Mouse (Mus musculus) c-Kit-positive CD71-negative TER-119-negative erythroid progenitor cells, embryonic 14.5 days (primary cell): Measurements from ENCODE around the gene Tsga10.
"Not testable (repeated sequence)": the region's sequence is repeated elsewhere in the genome, so short reads cannot be mapped to it uniquely, and the experiment has no call there.

ENCODE experiments used
- DNase-seq: peaks from one replicate; pipeline ENCODE4 v3.0.0-alpha.2; 2013; ENCODE audit warnings: low read depth

Gene Tsga10

DNA sequence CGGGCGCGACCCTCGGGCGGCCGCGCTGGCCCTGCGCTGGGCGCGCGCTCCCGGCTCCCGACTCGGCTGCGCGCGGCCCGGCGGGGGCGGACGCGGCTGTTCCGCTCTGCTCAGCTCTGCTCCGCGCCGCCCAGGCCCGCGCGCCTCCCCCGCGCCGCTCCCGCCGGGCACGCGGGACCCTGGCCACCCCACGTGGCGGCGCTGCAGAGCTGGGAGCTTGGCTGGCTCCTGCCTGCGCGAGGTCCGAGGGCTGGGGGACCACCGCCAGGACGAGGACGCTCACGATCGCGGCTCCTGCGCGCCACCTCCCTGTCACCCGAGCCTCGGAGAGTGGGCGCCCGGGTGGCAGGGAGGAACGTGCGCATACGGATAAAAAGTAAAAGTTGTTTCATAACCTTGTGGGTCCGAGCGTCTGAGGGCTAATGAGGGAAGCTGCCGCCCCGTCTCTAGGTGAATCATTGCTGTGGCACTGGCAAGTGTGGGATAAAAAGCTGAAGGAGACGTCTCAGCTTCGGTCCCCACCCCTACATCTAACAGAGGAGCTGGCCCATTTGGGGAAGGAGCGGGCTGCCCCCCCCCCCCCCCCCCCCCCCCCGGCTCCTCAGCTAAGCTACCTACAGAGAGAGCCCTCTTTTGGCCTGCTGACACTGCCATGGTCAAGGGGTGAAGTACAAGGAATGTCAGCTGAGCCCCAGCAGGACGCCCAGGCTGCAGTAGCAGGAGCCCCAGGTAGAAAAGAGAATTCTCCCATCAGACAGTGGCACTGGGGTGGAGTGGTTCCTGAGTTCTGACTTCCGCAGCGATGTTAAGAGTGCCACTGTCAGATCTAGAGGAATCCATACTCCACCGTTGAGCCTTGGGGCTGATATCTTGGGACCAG, 146.2 kb downstream of the Tsga10 start, which contains the start of gene 2010300C02Rik:
2010300C02Rik (minus strand) TSS at position 325 of the 880 bp plus-strand sequence.
- DNase-seq, result peak; percentile 17

DNA sequence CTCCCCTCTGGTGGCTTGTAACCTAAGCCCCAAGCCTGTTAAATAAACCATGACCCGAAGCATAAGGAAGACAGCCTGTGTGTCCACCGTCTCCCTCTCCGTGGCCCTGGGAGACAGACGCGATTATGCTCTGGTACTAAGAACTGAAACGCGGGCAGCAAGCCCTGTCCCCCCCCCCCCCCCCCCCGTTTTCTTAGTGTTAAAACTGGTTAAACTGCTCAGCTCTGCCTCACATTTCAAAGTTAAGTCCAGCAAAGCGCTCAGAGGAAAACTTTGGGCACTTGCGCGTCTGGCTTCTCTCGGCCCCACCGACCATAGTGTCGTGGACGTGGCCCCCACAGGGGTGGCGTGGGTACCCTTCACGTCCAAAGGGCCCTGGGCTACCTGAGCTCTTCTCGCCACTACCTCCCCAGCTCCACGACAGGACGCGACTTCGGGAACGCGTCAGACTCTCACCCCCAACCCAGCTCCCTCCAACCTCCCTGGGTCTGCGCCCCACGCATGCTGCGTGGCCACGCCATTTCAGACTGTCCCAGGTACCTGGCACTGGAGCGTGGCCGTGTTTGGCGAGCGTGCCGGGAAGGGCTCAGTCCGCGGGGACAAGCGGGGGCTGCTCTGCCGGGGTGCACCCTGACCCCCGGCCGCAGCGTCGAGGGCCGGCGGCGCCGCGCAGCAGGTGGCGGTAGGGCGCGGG, 147.1 kb downstream of the Tsga10 start:
- DNase-seq, result no peak

DNA sequence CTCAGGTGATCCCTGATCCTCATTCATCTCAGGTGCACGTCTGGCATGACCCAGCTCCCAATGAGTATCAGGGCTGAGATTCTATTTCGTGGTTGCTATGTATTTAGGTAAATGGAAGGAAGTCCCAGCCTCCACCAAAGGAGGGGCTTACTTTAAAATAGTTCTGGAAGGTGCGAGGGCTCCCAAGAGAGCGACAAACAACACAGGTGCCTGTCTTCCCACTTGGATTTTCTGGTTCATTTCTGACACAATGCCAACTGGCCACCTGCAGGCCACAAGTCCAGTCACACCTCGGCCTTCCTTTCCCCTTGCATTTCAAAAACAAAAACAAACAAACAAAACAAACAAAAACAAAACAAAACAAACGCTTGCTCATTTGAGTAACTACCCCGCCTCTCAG, 147.7 kb downstream of the Tsga10 start:
- no peak for DNase-seq

DNA sequence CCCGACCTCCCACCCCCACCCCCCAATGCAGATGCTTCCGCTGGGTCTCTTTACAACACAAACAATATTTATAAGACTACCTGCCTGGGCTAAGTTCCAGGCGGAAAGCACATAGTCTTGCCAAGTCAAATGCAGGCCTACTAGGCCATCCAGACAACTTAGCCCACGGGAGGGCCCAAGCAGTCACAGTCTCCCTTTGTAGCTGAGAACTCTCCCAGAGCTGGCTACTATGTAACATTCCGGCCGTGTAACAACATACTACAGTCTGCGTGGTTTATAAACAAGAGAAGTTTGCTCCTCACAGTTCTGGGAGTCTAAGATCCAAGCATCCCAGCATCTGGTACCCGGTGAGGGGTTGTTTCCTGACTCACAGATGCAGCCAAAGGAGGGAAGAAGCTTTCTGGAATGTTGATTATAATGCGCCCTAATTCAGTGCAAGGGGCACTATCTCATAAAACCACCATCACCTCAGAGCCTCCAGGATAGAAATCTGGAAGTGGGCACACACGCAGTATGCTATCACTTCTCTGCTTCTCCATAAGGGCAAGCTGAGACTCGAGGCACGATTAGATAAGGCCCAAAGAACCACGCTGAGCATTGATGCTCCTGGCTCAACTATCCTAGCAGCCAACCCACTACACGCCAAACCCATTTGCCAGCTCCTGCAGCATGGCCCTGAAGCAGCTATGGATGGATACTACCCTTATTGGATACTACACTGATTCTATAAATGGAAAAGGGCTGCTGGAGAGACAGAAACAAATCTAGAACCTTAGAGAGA, 148.6 kb downstream of the Tsga10 start:
- no peak for DNase-seq

DNA sequence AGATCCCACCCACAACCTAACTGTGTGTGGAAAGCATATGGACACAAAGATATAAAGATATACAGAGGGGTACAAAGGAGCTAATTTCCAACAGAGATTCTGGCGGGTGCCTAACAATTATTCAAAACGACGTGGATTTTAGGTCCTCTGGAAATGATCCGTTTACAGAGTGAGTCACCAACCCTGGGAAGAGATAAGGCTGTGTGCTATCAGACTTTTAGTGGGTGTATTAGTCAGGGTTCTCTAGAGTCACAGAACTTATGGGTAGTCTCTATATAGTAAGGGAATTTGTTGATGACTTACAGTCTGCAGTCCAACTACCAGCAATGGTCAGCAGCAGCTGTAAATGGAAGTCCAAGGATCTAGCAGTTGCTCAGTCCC, 153.9 kb downstream of the Tsga10 start:
- DNase-seq, result not testable (repeated sequence)

DNA sequence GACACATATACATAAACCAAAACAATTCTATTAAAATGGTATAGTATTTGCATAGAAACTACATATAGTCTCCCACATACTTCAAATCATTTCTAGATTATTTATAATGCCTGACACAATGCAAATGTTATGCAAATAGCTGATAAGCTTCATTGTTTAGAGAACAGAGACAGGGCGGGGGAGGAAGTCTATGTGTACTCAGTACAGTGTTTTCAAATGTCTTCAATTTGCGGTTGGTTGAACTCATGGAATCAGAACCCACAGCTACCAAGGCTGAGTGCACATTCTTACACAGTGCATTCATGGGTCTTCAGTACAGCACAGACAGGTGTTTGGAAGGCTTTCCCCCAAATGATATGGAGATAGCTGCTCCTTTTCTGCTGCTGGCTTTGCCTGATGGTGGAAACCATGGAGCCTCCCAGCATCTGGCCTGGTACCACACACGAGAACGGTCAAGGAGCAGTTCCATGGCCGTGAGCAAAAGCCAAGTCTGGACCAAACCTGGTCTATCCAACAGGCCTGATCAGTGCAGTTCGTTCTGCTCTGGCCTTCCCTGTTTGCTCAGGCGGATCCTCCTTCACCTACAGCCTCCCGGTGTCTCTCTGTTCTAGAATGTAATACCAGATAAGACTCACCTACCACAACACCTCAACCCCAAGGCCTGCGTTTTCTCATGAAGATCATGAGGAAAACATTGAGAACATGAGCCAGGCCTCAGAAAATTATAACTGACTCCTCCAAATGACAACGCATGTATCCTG, 154.5 kb downstream of the Tsga10 start:
- DNase-seq, result no peak

DNA sequence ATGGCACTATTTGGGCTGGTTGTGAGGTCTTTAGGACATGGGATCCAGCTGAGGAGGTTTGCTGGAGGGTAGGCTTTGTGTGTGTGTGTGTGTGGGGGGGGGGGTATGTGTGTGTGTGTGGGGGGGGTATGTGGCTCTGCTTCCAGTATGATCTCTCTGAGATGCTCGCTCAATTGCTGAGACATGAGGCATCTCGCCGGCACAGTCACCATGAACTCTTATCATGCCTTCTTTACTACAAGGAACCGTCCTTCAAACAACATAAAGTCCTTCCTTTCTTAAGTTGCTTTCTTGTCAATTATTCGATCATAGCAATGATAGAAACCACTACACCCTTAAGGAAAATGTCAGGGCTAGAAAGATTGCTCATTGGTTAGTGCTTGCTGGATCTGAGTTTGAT, 155.1 kb downstream of the Tsga10 start:
- no peak for DNase-seq

DNA sequence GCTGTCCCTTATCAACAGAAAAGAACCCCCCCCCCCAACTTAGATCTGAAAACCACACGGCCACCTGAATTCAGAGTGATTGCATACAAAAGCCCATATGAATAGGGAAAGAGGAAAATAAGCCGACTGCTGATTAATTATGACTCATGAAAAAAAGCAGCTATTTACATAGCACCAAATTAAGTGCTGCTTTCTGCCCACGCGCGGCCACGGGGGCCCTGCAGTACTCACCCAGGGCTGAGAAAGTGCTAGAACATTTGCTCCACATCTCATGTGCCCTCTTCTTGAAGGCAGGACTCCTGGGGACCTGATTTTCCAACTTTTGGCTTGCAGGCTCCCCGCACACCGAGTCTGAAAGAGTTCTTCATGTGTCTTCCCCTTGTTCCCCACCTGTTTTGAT, 156.5 kb downstream of the Tsga10 start:
- no peak for DNase-seq

DNA sequence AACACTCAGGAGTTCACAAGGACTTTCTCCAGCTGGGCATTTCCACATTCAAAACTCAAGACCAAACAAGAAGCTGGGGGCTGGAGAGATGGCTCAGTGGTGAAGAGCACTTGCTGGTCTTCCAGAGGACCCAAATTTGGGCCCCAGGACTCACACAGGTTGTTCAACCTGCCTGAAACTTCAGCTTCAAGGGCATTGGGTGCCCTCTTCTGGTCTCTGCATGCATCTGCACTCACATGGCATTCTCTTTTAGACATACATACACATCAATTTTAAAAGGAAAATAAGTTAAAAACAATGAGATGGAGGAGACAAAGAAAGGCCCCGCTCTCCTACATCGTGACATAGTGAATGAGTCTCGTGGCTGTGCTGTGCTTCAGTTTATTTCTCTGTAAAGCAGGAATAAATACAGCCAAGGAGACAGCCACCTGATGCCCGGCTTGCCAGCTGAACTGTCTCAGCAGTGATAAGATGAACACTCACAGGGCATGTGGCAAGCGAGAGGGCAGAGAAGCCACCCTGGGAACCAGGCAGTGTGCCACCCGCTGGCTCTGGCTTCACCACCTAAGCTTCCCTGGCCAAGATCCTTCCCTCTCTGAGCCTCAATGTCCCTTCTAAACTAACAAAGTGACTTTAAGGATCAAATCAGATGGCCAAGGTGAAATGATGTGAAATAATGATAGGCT, 157.8 kb downstream of the Tsga10 start:
- no peak for DNase-seq
